Mouse (Mus musculus) activated CD4-positive, CD25-positive, alpha-beta regulatory T cell, adult 4 months (primary cell): ENCODE data around the gene Rpl3. TPM values are rescaled to one million over a fixed set of nuclear protein-coding genes. Genes with fewer than 3 reads are reported as not detected.

Experiments
- ATAC-seq: one replicate; pipeline ENCODE4 v1.8.0; 2017
- polyA plus RNA-seq, 2 experiments: library from polyadenylated mRNA; unstranded; fragments of 100-300 nt; shearing (Covaris generic); gene quantifications; one replicate each; pipeline ENCODE4 v1.2.1; 2017

Rpl3 gene
- polyA plus RNA-seq, 2 experiments from 2014 or later = 4,172 to 4,641 TPM

DNA sequence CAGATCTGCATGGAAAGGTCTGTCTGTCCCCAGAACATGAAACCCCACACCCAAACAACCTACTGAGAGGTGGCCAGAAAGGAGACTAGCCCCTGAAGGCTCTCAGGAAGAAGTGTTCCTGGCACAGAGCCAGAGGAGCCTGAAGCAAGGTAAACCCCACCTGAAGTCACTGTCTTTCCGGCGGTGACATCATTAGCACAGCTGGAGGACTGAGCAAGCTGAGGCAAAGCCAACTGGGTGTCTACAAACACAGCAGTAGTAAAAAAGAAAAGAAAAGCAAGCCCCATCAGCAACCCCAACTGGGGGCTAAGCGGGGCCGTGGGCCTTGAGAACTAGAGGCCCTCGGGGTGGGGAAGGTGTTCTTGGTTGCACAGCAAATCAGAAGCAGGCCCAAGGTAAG, 26.7 kb downstream of the Rpl3 start:
- ATAC-seq = no peak

DNA sequence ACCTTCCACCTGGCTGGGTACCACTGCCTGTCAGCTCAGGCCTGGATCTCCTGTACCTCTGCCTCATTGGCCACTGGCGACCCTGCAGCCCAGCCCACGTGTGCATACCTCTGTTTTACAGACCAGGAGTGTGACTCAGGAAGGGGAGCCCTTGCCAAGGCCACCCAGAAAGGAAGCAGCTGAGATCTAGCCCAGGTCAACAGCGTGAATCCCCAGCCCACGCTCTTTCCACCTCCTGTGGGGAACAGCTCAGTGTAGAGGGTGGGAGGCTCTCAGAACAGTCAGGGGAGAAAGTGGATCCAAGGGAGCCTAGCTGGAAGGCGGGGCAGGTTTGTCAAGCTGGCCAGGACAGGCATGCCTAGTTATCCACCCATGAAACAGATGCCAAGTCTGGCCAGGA, 28.8 kb downstream of the Rpl3 start:
- no peak for ATAC-seq

DNA sequence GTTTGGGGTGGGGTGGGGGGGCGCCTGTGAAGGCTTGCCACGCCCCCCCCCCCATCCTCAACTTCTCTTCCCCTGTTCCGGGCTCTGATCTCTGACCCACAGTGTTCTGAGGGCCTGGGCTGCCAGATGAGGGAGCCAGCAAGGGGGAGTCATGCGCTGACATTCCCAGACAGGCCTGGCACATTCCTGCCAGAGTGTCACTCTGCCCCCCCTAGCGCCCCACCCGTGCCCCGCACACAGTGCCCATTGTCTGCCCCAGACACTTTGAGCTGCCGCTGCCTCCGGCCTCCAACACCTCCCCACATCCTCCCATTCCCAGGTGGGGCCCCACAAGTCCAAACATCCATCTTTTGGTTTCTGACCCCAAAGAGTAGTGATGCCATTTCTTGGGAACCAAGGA, 29.3 kb downstream of the Rpl3 start:
- ATAC-seq = no peak

DNA sequence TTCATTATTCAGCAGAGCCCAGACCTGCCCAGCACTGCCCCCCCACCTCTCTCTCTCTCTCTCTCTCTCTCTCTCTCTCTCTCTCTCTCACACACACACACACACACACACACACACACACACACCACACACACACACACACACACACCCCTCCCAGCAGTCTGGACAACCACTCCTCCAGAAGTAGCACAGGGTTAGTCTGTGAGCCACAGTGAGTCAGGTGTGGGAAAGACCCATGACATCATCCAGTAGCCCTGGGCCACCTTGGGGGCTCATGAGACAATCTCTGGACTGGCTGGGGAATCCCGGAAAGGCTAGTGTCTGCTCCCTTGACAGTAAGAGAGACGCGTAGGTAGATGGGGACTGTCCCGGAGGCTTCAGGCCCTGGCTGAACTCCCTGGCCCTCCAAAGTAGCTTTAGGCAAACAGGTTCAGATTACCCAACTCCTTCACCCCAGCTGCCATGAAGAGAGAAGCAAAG, 30.6 kb downstream of the Rpl3 start:
- ATAC-seq = peak; percentile 69

DNA sequence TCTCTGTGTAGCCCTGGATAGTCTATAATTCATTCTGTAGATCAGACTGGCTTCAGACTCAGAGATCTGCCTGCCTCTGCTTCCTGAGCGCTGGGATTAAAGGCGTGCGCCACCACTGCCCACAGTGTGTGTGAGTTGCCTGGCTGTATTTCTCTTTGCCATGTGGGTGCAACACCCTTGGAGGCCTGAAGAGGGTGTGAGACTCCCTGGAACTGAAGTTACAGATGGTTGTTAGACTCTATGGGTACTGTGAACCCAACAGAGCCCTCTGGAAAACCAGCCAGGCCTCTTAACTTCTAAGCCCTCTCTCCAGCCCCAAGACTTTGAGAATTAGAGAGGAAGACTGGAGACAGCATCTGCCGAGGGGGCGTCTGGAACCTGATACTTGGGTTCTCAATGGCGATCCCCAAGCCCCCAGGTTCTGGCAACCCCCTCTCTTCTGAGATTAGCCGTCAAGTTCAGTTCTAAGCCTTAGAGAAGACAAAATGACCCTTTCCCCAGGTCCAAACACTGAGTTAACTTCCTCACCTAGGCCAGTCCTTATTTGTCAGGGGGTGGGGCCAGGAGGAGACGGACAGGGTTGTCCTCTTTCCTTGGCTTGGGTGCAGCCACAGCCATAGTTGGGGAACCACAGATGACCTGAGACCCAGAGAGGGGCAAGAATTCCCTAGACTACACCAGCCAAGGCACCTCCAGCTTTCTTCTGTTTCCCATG, 31.2 kb downstream of the Rpl3 start:
- no peak for ATAC-seq

DNA sequence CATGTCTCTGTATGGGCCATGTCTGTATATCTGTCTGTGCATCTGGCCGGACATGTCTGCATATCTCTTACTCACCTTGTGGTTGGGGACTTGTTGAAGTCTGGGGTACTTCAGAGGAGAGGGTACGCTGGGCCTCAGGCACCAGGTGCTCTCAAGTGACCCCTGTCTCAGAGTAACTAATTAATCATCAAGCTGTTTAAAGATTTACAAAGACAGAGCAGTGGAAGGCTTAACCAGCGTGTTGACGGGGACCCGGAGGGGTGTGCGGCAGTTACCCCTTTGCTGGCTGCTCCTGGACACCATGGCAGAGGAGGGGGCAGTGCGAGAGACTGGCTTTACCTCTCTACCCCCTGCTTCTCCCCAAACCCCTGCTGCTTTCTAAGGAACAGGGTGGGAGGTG, 32.1 kb downstream of the Rpl3 start:
- no peak for ATAC-seq

DNA sequence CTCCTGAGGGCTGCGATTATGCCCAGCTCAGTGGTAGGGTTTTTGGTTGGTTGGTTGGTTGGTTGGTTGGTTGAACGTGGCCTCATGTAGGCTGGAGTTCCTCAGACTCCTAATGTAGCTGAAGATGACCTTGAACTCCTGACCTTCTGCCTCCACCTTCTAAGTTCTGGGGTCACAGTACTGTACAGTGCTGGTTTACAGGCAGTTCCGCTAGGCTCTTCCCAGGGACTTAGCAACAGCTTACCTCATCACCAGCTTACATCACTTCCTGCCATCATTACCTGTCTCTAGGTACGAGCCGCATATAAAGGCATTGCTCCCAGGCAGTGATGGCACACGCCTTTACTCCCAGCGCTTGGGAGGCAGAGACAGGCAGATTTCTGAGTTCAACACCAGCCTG, 33.5 kb downstream of the Rpl3 start:
- ATAC-seq = no peak

DNA sequence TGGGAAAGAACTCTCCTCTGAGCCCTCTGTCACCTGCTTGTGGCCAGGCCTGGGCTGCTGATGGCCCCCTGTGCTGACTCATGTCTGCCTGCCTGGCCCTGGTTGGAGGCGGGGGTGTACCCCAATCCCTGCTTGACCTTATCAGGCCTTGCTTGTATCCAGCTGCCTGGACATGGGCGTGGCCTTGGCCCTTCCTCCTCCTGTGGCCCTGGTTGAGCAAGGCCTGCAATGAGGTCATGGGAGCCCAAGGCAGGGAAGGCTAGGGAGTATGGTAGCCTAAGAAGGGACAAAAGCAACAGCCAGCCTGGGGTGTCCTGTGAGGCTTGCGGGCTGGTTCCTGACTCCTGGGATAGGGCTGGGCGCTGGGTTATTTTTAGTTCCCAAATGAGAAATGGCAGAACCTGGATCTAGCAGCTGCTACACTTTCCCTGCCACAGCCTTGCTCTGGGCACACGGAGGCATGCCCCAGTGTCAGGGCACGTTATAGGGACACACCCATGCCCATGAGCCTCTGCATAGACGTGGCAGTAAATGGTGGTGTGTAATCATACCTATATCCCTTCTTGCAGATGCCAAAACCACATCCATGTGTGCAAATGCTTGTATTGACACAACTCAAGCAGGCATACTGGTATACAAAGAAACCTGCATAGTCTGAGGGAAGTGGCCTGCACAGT, 37.5 kb downstream of the Rpl3 start:
- no peak for ATAC-seq

DNA sequence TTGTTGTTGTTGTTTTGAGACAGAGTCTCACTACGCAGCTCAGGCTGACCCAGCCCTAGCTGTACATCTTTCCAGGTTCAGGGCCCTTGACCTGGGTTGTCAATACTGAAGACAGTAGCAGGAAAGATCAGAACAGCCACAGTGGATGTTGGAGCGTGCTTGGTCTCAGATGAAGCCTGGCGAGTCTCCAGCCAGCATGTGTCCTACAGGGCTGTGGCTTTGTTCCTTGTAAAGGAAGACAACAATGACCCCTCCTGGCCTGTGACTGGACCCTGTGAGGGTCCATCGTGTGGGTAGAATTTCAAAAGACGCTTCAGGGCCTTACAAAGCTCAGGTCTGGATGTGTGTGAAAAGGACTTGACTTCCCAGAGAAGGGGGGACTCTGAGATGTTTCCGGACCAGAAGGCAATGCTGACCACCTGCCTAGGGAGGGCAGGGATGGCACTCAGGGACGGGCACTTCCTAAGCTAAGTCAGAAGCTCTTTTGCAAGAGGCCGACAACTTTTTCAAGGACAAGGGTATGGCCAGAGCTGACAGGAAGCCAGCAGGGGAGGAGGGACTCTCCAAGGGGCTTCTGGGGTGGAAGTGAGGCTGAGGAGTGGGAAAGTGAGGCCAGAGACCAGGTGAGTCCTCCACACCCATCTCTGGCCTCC, 38.2 kb downstream of the Rpl3 start:
- no peak for ATAC-seq

DNA sequence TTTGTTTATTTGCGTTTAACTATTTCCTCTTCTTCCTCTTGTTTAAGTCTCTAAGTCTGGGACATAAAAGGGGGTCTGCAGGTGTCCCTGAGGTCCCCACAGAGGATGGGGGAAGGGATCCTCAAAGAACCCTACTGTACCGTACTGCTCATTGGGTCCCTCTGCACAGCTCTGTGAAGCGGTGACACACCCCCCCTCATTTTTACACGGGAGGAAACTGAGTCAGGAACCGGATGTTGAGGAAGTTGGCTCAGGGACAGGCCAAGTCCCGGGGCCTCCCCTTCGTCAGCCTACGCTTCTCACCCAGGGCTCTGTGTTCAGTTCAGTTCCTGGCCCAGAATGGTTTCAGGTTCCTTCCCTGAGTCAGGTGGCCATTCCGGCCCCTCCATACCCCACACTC, 39.9 kb downstream of the Rpl3 start:
- peak; percentile 36 for ATAC-seq

DNA sequence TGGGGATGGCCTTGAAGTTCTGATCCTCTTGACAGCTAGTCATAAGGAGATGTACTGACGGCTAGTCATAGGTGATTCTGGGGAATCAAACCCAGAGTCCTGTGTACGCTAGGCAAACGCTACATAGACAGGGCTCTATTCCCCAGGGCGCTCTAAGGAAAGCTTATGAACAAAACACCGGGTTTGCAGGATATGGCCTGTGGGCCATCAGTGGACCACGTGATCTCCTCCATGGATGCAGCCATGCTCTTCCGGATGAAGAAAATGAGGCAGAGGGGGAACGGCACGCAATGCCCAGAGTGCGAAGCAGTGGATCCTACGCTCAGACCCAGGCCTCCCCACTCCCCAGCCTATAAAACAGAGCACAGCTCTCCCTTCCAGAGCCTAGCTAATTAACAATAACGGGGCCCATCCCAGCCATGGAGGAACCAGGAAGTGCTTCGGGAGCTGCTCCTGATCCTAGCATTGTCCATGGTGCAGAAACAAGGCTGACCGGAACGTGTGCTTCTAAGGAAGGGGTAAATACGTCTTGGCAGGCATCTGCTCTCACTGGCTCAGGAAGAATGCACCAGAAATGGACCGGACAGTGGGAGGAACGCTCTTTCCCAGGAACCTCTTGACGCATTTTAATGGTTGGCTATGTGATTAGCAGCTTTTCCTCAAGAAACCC, 40.4 kb downstream of the Rpl3 start:
- ATAC-seq = no peak

DNA sequence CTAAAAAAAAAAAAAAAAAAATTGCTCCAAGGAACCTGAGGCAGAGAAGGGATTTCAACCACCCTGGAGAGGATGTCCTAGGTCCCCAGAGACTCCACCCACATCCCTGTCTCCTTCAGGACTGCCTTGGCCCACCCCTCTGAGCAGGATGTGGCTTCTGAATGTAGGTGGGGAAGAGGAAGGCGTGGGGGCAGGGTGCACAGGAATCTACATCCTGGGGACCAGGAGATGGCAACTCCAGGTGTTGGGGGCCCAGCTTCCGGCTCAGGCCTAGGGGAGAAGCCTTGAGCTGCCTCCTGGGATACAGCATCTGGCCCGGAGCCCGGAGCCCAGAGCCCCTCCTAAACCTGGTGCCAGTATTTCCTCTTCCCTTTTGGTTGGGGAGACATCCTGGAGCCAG, 41.6 kb downstream of the Rpl3 start:
- peak; percentile 54 for ATAC-seq

DNA sequence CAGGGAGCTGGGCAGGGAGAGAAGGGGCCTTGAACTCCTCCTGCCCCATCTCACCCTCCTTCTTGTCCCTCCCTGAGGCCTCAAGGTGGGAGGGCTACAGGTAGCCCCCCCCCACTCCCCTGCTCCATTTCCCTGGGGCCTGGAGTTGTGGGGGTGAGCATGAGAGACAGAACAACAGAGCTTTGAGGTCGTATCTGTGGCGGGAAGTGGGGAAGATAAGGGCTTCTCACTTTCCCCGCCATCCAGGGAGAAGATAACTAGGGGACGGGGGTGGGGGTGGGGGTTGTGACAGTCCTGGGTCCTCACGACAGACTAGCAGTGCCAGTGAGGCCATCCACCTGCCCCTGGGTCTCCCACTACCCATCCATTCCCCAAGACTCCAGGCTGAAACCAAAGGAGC, 43.7 kb downstream of the Rpl3 start:
- no peak for ATAC-seq

DNA sequence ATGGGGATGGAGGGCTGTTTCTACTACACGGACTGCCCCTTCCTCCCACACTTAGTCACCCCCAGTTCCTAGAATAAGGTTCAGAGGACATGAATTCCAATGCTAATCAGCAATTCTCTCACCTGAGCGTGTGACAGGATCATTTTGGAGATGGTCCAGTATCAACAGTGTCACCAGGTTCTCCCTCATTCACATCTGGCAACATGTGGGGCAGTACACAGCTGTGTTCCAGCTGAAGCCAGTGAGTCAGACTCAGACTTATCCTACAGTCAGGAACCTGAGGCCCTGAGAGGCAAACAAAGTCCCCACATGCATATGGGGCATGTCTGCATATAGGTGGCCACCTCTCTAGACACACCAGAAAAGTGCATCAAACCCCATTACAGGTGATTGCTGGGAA, 44.4 kb downstream of the Rpl3 start:
- ATAC-seq = no peak

DNA sequence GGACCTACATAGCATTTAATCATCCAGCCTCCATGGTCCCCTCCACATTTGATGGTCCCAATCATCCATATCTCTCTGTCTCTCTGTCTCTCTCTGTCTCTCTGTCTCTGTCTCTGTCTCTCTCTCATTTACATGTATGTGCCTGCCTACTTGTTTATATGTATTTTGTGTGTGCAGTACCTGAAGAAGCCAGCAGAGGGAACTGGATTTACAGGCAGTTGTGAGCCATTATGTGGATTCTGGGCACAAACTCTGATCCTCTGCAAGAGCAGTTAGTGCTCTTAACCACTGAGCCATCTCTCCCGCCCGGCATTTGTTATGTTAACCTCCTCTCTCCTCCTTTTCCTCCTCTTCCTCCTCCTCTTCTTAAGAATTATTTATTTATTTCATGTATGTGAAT, 45.9 kb downstream of the Rpl3 start:
- no peak for ATAC-seq

DNA sequence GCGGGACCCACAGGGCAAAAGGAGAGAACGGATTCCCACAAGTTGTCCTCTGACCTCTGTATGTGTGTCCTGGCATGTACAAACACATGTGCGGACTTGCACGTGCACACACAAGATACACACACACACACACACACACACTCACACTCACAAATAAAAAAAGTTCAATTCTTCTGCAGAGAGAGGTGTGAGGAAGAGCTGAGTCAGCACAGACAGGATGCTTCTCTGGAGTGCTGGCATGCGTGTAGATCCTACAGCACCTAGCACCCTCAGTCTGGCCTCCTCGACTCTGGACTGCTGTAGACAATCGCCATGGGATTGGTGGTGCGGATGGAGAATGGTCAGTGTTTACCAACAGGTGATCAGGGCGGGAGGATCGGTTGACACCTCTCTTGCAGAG, 47.4 kb downstream of the Rpl3 start:
- no peak for ATAC-seq

DNA sequence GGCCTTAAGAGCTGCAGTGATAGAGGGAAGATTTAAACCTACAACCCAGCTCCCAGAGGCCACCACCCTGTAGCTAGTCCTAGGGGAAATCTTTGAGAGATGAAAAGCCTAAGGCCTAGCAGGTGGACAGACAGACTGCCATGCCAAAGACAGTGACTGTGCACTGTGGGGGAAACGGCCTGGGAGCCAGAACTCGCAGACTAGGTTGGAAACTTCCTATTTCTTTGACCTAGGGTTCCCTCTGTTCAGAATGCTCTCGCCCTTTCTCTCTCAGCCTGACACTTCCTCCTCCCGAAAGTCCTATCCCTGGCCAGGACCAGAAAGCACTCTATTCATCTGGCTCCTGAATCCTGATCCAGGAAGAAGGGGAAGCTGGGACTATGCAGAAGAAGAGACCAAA, 49.5 kb downstream of the Rpl3 start:
- no peak for ATAC-seq

DNA sequence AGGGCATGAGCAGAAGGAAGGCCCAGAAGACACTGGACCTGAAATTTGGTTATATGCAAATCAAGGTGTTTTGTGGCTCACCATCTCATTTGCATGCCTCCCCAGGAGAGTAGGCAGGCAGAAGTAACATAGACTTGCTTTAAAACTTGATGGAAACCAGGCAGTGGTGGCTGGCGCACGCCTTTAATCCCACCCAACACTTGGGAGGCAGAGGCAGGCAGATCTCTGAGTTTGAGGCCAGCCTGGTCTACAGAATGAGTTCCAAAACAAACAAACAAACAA, 53.6 kb downstream of the Rpl3 start:
- no peak for ATAC-seq

DNA sequence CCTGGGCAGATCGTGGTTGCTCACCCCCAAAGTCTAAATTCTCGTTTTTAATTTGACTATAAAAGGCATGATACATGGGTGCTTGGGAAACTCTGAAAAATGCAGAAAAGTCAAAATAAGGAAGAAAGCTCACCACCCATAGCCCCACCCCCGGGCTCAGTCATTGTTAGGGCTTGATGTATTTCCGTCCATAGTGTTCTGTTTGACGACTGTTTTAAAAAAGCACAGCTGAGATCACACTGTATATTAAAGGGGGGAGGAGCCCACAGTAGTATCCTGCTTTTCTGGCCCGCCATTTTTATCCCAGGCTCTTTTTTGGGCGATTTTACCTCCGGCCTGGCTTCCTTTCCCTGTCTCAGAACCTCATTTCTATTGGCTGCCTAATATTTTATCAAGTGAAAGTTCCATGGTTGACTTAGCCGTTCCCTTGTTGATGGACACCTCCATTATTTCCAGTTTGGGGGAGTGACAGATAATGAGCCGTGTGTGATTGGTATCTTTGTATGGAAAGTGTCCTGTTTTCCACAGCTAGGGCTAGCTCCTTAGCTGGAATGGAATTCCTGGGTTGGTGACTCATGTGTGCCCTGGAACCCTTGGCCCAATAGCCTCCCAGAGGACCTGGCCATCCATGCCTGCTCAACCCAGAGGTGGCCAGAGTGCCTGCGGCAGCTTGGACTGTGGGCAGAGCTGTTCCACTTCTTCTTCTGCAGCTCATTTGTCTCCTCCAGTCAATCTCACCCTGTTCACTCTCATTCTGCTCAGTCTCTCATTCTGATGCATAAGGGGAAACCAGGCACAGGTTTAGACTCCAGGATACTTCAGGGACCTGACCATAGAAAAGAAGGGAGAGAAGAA, 54.2 kb downstream of the Rpl3 start:
- ATAC-seq = no peak

DNA sequence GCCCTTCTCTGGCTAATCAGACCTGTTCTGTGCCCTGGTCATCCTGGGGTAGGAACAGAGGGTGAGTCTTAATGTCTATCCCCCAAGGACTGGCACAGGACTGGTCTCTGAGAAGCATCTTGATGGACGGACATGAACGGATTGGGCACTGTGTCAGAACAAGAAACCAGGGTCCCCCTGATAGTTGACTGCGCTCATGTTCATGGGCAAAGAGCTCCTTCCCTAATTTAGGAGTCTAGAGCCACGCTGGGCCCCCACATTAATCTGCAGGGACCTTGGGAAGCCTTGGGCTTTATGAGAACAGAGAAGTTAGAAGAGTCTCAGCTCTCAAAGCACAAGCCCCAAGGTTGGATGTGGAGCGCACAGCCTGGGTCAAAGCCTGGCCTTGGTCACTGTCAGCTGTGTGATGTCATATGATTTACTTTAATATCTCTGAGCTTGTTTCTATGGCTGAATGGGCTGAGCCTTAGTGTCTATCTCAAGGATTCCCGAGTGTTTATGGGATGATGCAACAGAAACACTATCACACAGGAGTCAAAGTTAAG, 56.3 kb downstream of the Rpl3 start:
- no peak for ATAC-seq

DNA sequence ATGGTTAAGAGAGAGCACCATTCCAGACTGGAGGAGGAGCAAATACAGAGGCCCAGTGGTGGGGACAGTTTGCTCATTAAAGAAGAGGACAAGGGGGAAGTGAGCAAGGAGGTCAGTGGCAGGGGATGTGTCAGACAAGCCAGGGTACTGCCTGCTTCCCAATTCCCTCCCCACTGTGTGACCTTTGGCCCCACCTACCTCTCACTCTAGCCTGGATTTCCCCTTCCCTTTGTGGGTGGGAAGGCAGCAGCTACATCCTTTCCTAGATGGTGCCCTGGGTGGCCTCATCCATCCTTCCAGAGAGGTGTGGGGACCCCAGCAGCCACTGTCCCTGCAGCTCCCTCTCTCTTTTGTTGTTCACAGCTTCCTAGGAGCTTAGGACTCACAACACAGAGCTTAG, 56.8 kb downstream of the Rpl3 start:
- no peak for ATAC-seq

DNA sequence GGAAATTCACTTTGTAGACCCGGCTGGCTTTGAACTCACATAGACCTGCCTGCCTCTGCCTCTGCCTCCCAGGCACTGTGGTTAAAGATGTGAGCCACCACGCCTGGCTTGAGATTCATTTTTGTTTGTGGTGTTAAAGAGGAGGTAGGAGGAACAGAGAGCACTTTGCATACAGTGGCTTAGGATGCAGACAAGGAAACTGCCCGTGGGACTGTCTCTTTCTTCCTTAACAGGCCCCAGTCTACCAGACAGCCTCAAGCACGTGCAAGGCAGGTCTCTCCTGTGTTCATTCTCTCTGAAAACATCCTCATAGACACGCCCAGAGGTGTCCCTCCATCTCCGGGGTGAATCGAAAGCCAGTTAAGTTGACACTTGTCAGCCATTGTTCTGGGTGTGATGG, 57.3 kb downstream of the Rpl3 start:
- ATAC-seq = no peak

DNA sequence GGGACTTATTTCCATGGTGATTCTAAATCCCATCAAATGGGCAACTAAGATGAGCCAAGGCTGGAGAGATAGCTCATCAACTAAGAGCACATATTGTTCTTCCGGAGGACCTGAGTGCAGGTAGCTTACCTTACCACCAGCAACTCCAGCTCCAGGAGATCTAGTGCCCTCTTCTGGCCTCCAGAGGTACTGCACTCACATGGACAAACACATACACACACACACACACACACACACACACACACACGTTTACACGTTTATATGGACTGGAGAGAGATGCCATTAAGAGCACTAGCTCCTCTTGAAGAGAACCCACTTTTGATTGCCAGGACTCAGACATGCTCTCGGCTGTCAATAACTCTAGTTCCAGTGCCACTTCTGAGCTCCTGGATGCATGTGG, 60.5 kb downstream of the Rpl3 start:
- no peak for ATAC-seq
